Mouse (Mus musculus): Measurements from ENCODE around the gene Adamts20.

Gene Adamts20

DNA sequence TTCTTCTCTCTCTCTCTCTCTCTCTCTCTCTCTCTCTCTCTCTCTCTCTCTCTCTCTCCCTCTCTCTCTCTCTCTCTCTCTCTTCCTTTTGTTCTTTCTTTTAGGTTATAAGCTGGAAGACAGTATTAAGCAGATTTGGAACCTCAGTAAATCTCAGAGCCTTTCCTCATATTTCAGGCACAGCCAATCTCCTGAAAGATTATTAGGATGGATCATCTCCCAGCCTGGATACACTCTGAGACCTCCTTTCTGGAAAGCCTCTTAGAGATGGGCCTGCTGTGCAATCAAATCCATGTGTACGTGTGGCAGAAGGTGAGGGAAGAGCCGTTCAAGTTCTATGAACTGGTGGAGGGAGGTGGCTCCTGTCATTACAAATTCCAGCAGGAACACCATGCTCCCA, 220.9 kb downstream of the Adamts20 start:
- DNase-seq: no peak

DNA sequence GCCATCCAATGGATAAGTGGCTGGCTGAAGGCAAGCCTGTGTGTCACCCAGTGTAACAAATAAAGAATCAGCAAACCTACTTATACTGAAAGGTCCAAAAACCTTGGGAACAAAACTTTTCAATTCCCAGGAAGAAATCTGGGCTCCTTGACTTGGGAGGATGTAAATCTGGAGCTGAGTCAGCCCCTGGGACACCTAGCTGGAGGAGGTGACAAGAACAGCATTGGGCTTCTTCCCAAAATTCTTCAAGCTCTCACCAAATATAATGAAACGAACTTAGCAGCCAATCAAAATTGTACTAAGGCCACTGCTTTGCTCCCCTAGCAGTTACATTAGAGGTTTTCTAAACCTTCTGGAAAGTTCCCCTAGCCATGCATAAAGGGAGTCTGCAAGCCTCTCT, 223.1 kb downstream of the Adamts20 start:
- DNase-seq: no peak

DNA sequence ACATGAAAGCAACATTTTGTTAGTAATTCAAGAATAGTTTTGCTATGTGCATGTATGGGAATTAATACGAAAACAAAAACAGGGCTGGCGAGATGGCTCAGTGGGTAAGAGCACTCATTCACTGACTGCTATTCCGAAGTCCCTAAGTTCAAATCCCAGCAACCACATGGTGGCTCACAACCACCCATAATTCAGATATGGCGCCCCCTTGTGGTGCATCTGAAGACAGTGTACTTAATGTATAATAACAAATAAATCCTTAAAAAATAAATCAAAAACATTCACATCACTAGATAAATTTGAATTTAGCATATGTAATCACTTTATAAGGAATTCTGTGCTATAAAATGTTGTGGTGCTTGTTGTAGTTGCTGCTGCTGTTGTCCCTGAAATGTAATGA, 225.6 kb downstream of the Adamts20 start:
- DNase-seq: no peak

DNA sequence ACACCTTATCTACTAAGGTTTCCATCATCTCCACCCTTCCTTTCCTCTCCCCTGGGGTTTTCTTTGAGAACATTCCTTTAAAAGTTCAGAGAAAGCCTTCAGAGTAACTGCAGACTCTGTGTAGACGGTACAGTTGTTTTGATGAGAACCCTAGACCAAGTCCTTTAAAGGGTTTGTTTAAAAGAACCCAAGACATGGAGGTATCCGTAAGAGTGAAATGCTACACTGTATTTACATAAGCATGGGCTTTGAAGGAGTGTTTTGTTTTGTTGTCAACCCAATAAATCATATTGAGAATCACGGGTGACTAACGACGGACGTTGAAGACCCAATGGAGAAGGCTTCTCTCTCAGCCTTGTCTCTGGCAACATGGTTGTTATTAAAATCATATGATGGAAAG, 226.1 kb downstream of the Adamts20 start:
- no peak for DNase-seq

DNA sequence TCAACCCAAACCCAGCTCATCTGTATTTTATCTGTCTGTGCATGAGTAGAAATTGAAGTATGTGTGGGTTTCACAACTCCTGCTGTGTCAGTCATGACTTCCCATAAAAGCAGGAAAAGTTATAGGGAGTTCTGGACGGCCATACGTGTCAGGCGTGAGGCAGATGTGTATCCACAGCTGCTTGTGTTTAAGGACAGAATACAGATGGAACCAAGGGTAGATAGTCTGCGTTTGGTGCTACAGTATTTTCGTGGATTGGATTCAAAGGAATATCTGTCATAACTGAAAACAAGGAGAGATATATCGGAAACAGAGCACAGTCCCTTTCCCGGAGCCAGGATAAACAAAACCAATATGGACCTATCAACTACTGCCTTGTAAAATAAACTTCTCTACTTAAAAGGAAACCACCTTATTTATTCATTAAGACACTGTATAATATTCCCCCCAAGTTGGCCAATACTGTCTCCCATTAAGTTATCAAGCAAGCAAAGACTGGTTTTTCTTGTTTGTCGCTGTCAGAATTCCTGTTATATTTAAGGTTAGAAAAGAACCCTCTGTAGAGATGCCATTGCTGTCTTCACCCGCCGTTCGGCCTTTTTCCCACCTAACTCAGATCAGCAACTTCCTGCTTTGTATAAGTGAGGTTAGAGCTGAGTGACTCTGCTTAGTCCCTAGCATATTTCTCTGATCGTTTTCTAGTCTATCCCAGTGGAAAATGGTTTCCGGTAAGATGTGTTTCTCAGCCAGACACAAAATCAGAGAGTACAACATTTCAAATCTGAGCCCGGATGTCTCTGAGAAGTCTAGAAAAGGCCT, 227.0 kb downstream of the Adamts20 start:
- no peak for DNase-seq

DNA sequence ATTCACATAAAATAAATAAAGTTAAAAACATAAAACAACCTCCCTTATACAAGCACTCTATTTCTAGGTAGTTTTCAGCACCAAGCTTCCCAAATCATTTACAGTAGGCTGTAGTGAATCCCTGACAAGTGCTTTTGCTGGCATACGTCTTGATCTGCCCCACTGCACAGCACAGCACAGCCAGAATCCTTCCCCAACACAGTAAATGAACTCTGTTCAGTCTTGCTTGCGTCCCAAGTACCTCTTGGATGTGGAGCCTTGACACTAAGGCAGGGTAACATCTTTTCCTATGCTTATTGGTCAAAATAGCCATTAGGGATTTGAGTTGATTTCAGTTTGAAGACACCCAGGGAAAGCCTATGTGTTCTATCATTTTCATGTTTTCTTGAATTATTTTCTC, 228.5 kb downstream of the Adamts20 start:
- DNase-seq: no peak

DNA sequence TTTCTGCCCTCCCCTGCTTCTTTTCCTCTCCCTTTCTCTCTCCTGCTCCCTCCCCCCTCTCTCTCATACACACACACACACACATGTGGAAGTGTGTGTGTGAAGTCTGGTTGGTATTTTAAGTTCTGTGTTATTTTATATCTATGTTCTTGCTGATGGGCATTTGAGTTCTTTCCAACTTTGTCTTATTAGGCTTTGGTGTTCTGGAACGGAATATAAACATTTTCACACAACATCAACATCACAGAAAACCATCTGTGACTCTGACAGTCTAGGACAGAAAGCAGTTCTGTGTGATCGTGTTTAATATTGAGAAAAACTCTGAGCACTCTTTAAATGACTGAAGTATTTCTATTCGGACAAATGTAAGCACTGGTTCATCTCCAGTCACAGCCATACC, 229.1 kb downstream of the Adamts20 start:
- no peak for DNase-seq

DNA sequence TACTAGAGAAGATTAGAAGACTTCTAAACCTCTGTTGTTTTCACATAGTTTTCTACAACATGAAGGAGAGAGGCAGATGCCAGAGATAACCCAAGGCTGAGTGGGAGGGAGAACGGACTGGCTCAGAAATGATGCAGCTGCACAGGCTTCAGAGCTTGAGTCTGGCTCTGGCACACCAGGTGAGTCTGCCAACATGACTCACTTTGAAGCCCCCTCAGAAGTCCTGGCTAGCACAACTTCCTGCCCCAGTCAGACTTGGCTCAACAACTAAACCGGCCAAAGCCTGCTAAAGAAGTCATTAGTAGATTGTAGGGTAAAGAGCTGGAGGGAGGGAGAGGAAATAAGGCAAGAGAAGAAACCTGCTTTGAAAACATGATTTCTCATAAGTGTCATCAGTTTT, 230.0 kb downstream of the Adamts20 start:
- no peak for DNase-seq

DNA sequence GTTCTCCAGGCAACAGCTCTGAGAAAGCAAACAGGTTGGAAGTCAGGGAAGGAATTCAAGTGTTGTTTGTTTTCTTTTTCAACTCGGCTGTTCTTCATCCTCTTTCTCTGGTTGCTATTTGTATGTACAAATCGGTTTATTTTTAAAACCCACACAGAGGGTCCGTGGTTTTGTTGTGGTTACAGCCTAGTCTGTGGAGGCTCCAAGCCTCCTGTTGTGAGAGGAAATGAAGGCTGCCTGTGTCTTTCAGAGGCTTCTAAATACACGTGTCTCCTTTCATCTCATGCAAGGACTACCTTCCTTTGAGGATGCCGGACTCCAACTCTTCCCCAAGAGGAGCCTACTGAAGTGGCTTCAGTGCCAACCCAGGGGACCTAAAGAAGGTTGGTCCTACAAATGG, 234.0 kb downstream of the Adamts20 start:
- DNase-seq: no peak

DNA sequence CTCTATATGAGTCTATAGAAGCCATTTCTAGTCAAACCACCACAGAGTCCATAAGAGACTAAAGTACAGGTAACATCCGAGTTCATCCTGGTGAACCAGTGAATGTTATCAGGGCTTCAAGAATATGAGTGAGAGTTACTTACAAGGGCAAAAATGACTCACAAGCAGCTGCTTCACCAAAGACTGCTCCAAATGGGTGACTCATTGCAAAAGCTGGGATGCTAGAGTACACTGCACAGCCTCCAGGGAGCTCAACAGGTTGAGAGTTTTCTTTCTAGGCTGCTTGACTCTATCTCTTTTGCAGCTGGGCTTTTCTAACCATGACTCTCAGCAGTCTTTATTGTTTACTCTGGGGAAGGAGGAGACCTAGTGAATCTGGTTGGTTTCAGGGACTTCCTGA, 237.8 kb downstream of the Adamts20 start:
- no peak for DNase-seq

DNA sequence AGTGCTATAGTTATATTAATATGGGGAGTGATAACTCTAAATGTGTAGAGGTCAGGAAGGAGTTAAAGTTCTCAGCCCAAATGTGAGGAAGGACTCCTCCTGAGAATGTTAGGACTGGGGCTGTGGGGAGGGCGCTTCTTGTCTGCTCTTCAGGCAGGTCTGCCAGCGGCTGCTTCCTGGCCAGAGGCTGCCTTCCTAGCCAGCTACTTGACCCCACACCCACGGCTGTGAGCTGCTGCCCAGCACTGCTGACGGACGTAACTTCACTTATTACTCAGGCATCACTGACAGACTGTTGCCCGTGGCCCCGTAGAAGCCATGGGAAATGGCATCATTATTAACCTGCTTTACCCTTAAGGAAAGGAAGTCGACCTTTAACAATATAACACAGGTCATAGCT, 242.1 kb downstream of the Adamts20 start:
- no peak for DNase-seq

DNA sequence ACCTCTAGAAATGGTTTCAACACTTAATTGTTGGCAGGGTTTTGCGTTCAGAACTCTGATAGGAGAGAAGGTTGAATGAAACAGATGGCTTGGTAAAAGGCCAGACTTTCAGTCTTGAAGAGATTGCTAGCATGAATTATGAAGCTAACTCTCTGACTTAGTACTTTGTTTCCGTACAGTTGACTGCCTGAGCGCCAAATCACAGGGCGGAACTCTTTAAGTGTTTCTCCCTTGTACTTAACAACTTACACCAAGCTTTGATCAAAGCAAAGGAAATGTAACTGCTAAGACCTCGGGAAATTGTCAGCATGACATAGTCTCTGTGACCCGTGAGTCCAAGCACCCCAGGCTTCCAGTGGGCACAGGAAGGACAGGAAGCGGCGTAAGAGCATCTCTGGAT, 244.5 kb downstream of the Adamts20 start:
- no peak for DNase-seq
